Mouse (Mus musculus) small intestine, adult 2 months (tissue): Measurements from ENCODE around the gene Plekho1.

ENCODE experiments used
- CTCF ChIP-seq: fragments of 200-500 bp; IDR thresholded peaks from 2 replicates; pipeline ENCODE4 v1.5.1; 2012; ENCODE audit warnings: low read depth, mild to moderate bottlenecking, control low read depth, inconsistent platforms, low read length, moderate library complexity, mixed read lengths; ENCODE audit not compliant: insufficient replicate concordance, insufficient read length; ENCODE audit errors: extremely low read depth
- POLR2A ChIP-seq: fragments of 200-500 bp; IDR thresholded peaks from 2 replicates; pipeline ENCODE4 v1.6.1; 2012; ENCODE audit warnings: low read depth, mild to moderate bottlenecking, control low read depth, inconsistent platforms, low read length, moderate library complexity

GRCm38 (mm10) chr3:96040663-96041006 lies 44.8 kb upstream of the Plekho1 start:
- no peak for TF ChIP-seq CTCF
- no peak for TF ChIP-seq POLR2A
